Mouse (Mus musculus) myocyte (in vitro differentiated cells): ENCODE measurements around the gene Nedd1. TPM values are rescaled to one million over a fixed set of nuclear protein-coding genes. Genes with fewer than 3 reads are reported as not detected.

Experiments used
- H3K27me3 ChIP-seq: one replicate; pipeline ENCODE4 v1.6.1; 2011; ENCODE audit not compliant: control insufficient read depth, insufficient read depth, insufficient read length
- H3K36me3 ChIP-seq: one replicate; pipeline ENCODE4 v1.6.1; 2011; ENCODE audit not compliant: control insufficient read depth, insufficient read depth
- H3K4me2 ChIP-seq: one replicate; pipeline ENCODE4 v1.6.1; 2011; ENCODE audit warnings: low read depth, control low read depth
- H3K4me3 ChIP-seq: one replicate; pipeline ENCODE4 v1.5.1; 2011; ENCODE audit warnings: mild to moderate bottlenecking, control low read depth, moderate library complexity
- H3K79me2 ChIP-seq: one replicate; pipeline ENCODE4 v1.6.1; 2011; ENCODE audit not compliant: control insufficient read depth, insufficient read depth
- H3ac ChIP-seq: one replicate; pipeline ENCODE4 v1.6.1; 2011; ENCODE audit not compliant: control insufficient read depth, insufficient read length
- CEBPB ChIP-seq: IDR thresholded peaks from 2 replicates; pipeline ENCODE4 v1.6.1; 2011; ENCODE audit warnings: mild to moderate bottlenecking, moderate library complexity; ENCODE audit not compliant: poor library complexity, insufficient read depth, severe bottlenecking
- E2F4 ChIP-seq: IDR thresholded peaks from one replicate; pipeline ENCODE4 v1.6.1; 2011; ENCODE audit warnings: mild to moderate bottlenecking, control low read depth, moderate library complexity; ENCODE audit not compliant: insufficient read depth
- MAX ChIP-seq: IDR thresholded peaks from one replicate; pipeline ENCODE4 v1.6.1; 2011; ENCODE audit warnings: low read depth, mild to moderate bottlenecking, control low read depth
- MYOD1 ChIP-seq, 3 experiments: IDR thresholded peaks; one replicate each; pipeline ENCODE4 v1.6.1; 2011; ENCODE audit warnings: control low read depth in 2 of 3, low read depth in 2 of 3, mild to moderate bottlenecking in 2 of 3, moderate library complexity in 1 of 3; ENCODE audit not compliant: insufficient read length in 2 of 3, control insufficient read depth in 1 of 3
- MYOG ChIP-seq, 3 experiments: IDR thresholded peaks; one replicate each; pipeline ENCODE4 v1.6.1; 2011; ENCODE audit warnings: control low read depth in 2 of 3, low read depth in 2 of 3, mild to moderate bottlenecking in 2 of 3; ENCODE audit not compliant: insufficient read length in 2 of 3, control insufficient read depth in 1 of 3, insufficient read depth in 1 of 3
- POLR2A ChIP-seq: IDR thresholded peaks from one replicate; pipeline ENCODE4 v1.6.1; 2011; ENCODE audit warnings: low read depth, mild to moderate bottlenecking, control low read depth, moderate library complexity; ENCODE audit not compliant: insufficient read length
- POLR2AphosphoS2 ChIP-seq: IDR thresholded peaks from one replicate; pipeline ENCODE4 v1.6.1; 2011; ENCODE audit warnings: low read depth, control low read depth; ENCODE audit not compliant: insufficient read length
- REST ChIP-seq: IDR thresholded peaks from one replicate; pipeline ENCODE4 v1.6.1; 2011; ENCODE audit warnings: mild to moderate bottlenecking, control low read depth, moderate library complexity; ENCODE audit not compliant: insufficient read depth, insufficient read length
- SRF ChIP-seq: IDR thresholded peaks from one replicate; pipeline ENCODE4 v1.6.1; 2011; ENCODE audit warnings: low read depth; ENCODE audit not compliant: control insufficient read depth, insufficient read length
- TCF12 ChIP-seq: IDR thresholded peaks from one replicate; pipeline ENCODE4 v1.6.1; 2011; ENCODE audit warnings: mild to moderate bottlenecking, control low read depth; ENCODE audit not compliant: poor library complexity, insufficient read depth, severe bottlenecking
- TCF3 ChIP-seq: IDR thresholded peaks from one replicate; pipeline ENCODE4 v1.6.1; 2011; ENCODE audit warnings: low read depth, control low read depth; ENCODE audit not compliant: insufficient read length
- USF1 ChIP-seq: IDR thresholded peaks from one replicate; pipeline ENCODE4 v1.6.1; 2011; ENCODE audit warnings: low read depth, mild to moderate bottlenecking, control low read depth, moderate library complexity
- polyA plus RNA-seq: library from polyadenylated mRNA; unstranded; fragments of >200 nt; fragmentation: generic; extraction: Trizol; gene quantifications from one replicate; pipeline ENCODE4 v1.2.1, GENCODE M21; 2012; ENCODE audit warnings: missing spikeins

Gene Nedd1
- polyA plus RNA-seq, 1 experiment = 6.5 TPM

DNA sequence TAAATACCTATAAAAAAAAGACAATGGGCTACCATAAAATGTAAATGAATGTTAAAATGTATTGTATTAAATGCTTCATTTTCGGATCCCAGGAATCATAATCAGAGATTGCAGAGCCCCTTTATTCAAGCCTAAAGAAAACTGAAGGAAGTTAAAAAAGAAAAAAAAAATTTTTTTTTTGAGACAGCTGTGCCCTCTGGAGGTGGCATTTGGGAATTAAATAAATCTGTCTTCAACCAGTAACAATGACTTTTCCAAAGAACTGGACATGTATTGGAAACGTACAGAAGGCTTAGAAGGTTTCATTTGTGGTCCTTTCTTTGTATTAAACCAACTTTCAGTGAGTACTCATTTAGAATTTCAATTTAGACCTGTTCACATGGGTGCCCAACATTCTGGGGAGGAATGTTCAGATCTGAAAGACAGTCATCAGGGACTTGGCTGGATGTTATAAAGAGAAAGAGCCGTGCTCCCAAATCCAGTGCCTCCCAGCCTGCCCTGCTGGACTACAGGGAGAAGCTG lies 69.8 kb downstream of the Nedd1 start:
- H3K27me3 ChIP-seq = no peaks in the 10 kb centered on the region
- H3K4me3 ChIP-seq = no peak overlapping the region
- no peaks in the 10 kb centered on the region for H3K79me2 ChIP-seq
- no peak for TF ChIP-seq POLR2A
- no peak for TF ChIP-seq TCF12
- TF ChIP-seq POLR2AphosphoS2 = no peak
- no peak for TF ChIP-seq REST
- TF ChIP-seq MAX = no peak
- TF ChIP-seq USF1 = no peak
- no peak for TF ChIP-seq CEBPB
- H3K4me2 ChIP-seq = no peak overlapping the region
- no peaks in the 10 kb centered on the region for H3K36me3 ChIP-seq
- H3ac ChIP-seq = no peak overlapping the region

DNA sequence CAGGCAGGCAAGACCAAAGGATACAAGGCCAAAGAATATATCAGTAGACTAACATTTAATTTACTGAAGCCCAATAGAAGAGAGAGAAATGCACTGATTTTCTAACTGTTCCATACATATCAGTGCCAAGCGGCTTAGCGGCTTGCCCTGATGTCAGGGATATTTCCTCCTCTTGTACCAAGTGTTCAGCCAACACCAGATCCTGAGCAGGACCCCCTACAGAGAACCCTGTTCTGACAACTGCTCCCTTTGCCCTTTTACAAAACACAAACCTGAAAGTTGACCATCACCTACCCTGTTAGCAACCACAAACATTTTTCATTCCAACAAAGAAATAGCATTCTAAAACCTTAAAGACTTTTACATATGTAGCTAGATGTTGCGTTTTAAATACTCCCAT lies 71.0 kb downstream of the Nedd1 start:
- Histone ChIP-seq H3K4me2 (no peak overlapping the region), H3K4me3 (no peak overlapping the region), H3ac (no peak overlapping the region), H3K27me3 (no peaks in the 10 kb centered on the region), H3K79me2 (no peaks in the 10 kb centered on the region), H3K36me3 (no peaks in the 10 kb centered on the region)
- TF ChIP-seq USF1 = no peak
- no peak for TF ChIP-seq E2F4
- no peak for TF ChIP-seq REST
- no peak for TF ChIP-seq CEBPB
- TF ChIP-seq TCF12 = no peak
- TF ChIP-seq SRF = no peak
- TF ChIP-seq MYOG (IDR thresholded peaks at IDR 0.05; ENCODE audit: control insufficient read depth in 1 of 3, insufficient read depth in 1 of 3, insufficient read length in 2 of 3, low read depth in 2 of 3) = no peak
- TF ChIP-seq POLR2AphosphoS2 = no peak
- no peak for TF ChIP-seq MYOD1 (IDR thresholded peaks at IDR 0.05; ENCODE audit: control insufficient read depth in 1 of 3, insufficient read length in 2 of 3, low read depth in 2 of 3)
- TF ChIP-seq MAX = no peak
- TF ChIP-seq TCF3 = no peak
- TF ChIP-seq POLR2A = no peak

DNA sequence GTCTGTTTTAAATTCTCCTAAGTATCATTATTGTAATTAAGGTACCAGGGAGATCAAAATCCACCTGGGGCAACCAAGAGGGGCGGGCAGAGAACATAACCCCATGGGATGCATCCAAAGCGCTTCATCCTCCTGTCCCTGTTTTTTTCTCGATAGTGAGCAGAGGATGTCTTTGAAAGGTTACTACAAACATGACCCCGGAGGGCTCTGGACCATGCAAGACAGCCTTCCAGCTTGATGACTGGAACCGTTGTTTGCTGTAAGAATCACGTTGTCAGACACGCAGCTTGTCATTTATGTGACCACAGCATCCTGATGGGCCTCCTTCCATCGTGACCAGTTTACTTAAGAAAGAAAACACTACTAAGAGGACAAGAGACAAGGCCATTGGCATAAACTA lies 73.1 kb downstream of the Nedd1 start:
- no peak overlapping the region for H3ac ChIP-seq
- H3K27me3 ChIP-seq = no peaks in the 10 kb centered on the region
- H3K36me3 ChIP-seq = no peaks in the 10 kb centered on the region
- no peak overlapping the region for H3K4me2 ChIP-seq
- H3K4me3 ChIP-seq = no peak overlapping the region
- no peak for TF ChIP-seq USF1
- TF ChIP-seq CEBPB = no peak
- no peak for TF ChIP-seq MAX
- TF ChIP-seq SRF = no peak
- no peak for TF ChIP-seq POLR2AphosphoS2
- TF ChIP-seq MYOD1 (IDR thresholded peaks at IDR 0.05; ENCODE audit: control insufficient read depth in 1 of 3, insufficient read length in 2 of 3, low read depth in 2 of 3) = no peak
- no peak for TF ChIP-seq REST
- TF ChIP-seq MYOG (IDR thresholded peaks at IDR 0.05; ENCODE audit: control insufficient read depth in 1 of 3, insufficient read depth in 1 of 3, insufficient read length in 2 of 3, low read depth in 2 of 3) = no peak
- no peak for TF ChIP-seq TCF3
- no peak for TF ChIP-seq TCF12
- H3K79me2 ChIP-seq = no peaks in the 10 kb centered on the region

DNA sequence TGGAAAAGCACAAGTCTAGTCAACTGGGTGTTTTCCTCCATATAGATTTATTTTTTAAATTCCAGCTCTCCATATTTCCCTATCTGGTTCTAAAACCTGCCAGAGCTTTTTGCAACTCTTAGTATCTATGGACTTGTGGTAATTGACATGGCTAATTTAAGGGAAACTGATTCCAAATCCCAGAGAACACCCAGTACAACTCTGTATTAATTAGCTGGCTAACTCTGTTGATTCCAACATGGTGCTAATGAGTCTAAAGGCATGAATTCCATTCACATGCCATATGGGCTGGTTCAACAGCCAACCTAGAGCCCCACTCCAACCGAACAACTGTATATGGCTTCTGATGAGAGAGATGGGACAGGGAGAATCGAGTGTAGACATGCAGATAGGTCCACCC lies 74.5 kb downstream of the Nedd1 start:
- no peak for TF ChIP-seq E2F4
- H3K4me3 ChIP-seq = no peak overlapping the region
- H3K36me3 ChIP-seq = no peaks in the 10 kb centered on the region
- no peak overlapping the region for H3ac ChIP-seq
- no peak overlapping the region for H3K4me2 ChIP-seq
- H3K27me3 ChIP-seq = no peaks in the 10 kb centered on the region
- no peaks in the 10 kb centered on the region for H3K79me2 ChIP-seq

DNA sequence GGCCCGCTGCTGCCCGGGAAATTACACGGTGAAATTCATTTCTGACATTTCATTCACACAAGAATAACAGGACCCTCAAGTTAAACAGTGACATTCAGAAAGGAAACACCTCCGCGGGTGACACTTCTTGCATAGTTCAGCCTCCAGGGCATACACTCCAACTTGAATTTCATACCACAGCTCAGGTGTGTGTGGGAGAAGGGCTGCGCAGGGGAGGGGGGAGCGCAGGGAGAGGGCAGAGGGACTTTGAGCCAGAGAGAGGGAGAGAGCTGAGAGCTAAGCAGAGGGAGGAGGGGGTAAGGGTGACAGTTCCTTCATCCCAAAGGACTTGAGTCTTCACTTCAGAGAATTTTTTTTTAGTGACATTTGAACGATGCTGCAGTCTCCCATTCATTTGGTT lies 78.2 kb downstream of the Nedd1 start:
- no peak for TF ChIP-seq POLR2A
- TF ChIP-seq MYOD1 (IDR thresholded peaks at IDR 0.05; ENCODE audit: control insufficient read depth in 1 of 3, insufficient read length in 2 of 3, low read depth in 2 of 3) = no peak
- no peak for TF ChIP-seq POLR2AphosphoS2
- TF ChIP-seq SRF = no peak
- no peak for TF ChIP-seq TCF12
- TF ChIP-seq CEBPB = no peak
- no peak for TF ChIP-seq USF1
- no peak for TF ChIP-seq E2F4
- no peak for TF ChIP-seq MAX
- TF ChIP-seq MYOG (IDR thresholded peaks at IDR 0.05; ENCODE audit: control insufficient read depth in 1 of 3, insufficient read depth in 1 of 3, insufficient read length in 2 of 3, low read depth in 2 of 3) = no peak
- TF ChIP-seq TCF3 = no peak
- TF ChIP-seq REST = no peak
- H3ac ChIP-seq = no peak overlapping the region

More for the DNA sequence above, 78.2 kb downstream of the Nedd1 start:
- Histone ChIP-seq H3K79me2 (no peaks in the 10 kb centered on the region), H3K4me2 (no peak overlapping the region), H3K36me3 (no peaks in the 10 kb centered on the region), H3K4me3 (no peak overlapping the region), H3K27me3 (no peaks in the 10 kb centered on the region)
